Mouse (Mus musculus) brain, embryonic 14.5 days (tissue): Measurements from ENCODE around the gene Gja3. TPM values are rescaled to one million over a fixed set of nuclear protein-coding genes. Genes with fewer than 3 reads are reported as not detected.

Source experiments
- DNase-seq: peaks from one replicate; pipeline ENCODE4 v3.0.0-alpha.2; 2011; ENCODE audit warnings: low read depth
- CTCF ChIP-seq: fragments of 200-500 bp; IDR thresholded peaks from 2 replicates; pipeline ENCODE4 v1.5.1; 2012; ENCODE audit warnings: inconsistent platforms, mild to moderate bottlenecking, moderate library complexity, borderline replicate concordance; ENCODE audit not compliant: insufficient read depth, insufficient read length; ENCODE audit errors: extremely low read depth
- POLR2A ChIP-seq: fragments of 200-500 bp; IDR thresholded peaks from 2 replicates; pipeline ENCODE4 v1.6.1; 2012; ENCODE audit warnings: mild to moderate bottlenecking, inconsistent platforms, borderline replicate concordance; ENCODE audit not compliant: poor library complexity, insufficient read depth, insufficient read length, severe bottlenecking; ENCODE audit errors: extremely low read depth
- polyA plus RNA-seq: library from polyadenylated mRNA; depleted of rRNA; stranded (reverse); fragments of >200 nt; gene quantifications from 2 replicates; pipeline ENCODE4 v1.2.3, GENCODE M21; 2012; rRNA removed

Gja3 gene
- polyA plus RNA-seq: 0.14 and 0.15 TPM in 2 replicates

GRCm38 (mm10) chr14:57057563-57058321, at the start of gene Gja3:
Gene Gja3, minus strand, starts transcription at chr14:57058100.
- no peak for TF ChIP-seq POLR2A
- no peak for TF ChIP-seq CTCF
- peak; percentile 31 for DNase-seq

DNA sequence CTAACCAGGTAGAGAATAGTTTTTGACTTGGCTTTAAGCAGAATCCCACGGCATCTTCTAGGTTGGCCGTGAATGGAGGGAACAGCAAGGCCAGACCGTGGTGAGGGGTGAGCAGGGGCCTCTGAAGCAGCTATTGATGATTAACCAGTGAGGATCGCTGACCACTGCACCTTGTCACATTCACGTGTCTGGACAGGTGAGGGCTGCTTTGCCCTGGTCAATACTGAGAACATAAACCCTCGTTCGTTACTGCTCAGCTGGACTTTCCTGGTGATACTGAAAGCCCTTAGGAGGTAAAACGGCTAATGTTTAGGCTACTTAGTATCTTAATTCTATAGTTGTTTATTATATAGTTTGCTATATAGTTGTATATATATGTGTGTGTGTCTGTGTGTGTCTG, 49.2 kb upstream of the Gja3 start:
- no peak for DNase-seq
- TF ChIP-seq POLR2A (no peak), CTCF (no peak)

- DNase-seq: no peak
- no peak for TF ChIP-seq CTCF
- TF ChIP-seq POLR2A: no peak
These were observed 47.8 kb upstream of the Gja3 start for GRCm38 (mm10) chr14:57105721-57106120.

DNA sequence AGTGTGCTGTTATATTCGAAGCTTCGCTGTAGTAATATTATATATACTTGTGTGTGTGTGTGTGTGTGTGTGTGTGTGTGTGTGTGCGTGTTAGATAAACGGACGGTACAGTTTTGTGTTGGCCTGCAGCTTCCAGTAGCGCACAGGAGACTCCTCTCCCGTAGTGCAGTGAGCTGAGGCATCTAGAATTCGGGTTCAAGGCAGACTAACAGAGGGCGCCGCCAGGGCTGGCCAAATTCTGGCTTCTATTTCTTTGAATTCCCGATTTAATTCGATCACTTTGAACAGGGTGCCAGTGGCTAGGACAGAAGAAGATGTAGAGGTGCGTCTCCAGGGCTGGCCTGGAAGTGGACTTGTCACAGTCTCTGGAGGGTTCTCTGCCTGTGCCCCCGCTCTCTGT, 47.2 kb upstream of the Gja3 start:
- no peak for DNase-seq
- no peak for TF ChIP-seq POLR2A
- TF ChIP-seq CTCF: no peak

DNA sequence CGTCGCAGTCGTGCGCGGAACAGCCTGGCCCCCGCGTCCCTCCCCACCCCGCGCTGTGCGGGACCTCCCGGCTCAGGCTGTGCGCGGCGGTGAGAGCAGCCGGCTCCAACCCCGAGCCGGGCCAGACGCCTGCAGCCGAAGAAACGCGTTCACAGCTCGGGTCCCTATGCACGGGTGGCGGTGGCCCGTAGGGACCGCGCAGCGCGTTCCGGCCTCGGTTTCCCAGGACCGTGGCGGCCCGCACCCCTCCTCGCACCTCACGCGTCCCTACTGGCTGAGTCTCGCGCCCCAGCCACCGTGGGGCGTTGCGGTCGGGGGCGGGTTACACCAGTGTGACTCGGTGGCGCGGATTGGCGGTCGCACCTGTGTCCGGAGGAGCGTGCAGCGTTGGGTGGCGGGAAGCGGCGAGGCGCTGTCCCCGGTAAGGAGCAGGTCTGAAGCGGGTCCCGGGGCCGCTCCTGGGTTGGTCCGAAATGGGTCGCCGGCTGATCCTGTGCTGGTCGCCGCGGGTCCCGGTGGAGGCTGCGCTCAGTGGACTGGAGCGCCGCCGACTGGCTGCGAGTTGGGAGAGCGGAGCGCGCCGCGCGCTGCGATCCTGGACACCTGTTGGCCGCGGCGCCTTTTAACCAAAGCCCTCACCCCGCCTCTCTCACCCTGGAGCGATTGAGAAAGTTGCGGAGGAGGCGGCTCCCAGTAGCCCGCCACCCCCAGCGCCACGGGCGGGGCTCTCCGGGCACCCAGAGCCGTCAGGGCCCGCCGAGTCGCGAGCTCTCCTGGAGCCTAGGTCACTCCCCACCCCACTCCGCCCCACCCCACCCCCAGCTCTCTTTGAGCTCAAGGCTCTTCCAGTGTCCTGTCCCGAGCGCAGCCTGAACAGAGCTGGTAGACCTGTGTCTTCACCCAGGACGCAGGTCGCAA, 46.5 kb upstream of the Gja3 start, which contains the start of gene Gjb2:
Gene Gjb2, minus strand, starts transcription at position 597 of the 918 bp plus-strand sequence.
- DNase-seq: peak; percentile 33
- TF ChIP-seq CTCF (no peak), POLR2A (no peak)

- TF ChIP-seq POLR2A (no peak), CTCF (no peak)
- no peak for DNase-seq
These were observed 45.8 kb upstream of the Gja3 start for GRCm38 (mm10) chr14:57103711-57104105.

GRCm38 (mm10) chr14:57103121-57103520, 45.2 kb upstream of the Gja3 start:
- DNase-seq: no peak
- TF ChIP-seq CTCF (no peak), POLR2A (no peak)

DNA sequence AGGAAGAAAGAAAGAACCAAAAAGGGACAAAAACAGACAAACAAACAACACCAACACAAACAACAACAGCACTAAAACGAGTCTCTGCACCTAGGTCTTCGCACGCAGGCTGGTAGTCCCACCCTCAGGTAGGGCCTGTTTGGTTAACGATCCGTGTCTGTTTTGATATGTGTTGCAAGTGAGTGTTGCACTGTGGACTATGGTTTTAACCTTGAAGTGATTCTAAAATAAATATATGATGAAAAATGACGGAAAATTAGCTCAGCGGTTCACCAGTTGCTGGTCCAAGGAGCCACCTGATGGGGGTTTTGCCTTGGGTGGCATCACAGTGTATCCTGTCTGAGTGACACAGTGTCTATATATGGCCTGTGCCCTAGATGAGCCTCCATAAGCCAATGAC, 43.7 kb upstream of the Gja3 start:
- TF ChIP-seq POLR2A (no peak), CTCF (no peak)
- no peak for DNase-seq

GRCm38 (mm10) chr14:57095855-57096254, 38.0 kb upstream of the Gja3 start:
- TF ChIP-seq CTCF (no peak), POLR2A (no peak)
- no peak for DNase-seq

- TF ChIP-seq CTCF (peak; percentile 64), POLR2A (no peak)
- DNase-seq: peak; percentile 45
These were observed 35.1 kb upstream of the Gja3 start for GRCm38 (mm10) chr14:57093029-57093428.

- TF ChIP-seq POLR2A: no peak
- no peak for TF ChIP-seq CTCF
- DNase-seq: no peak
These were observed 32.1 kb upstream of the Gja3 start for GRCm38 (mm10) chr14:57090001-57090400.
